Mouse (Mus musculus) olfactory bulb, adult 2 months (tissue): Measurements from ENCODE around the gene Svop.

ENCODE experiments used
- CTCF ChIP-seq: fragments of 200-500 bp; IDR thresholded peaks from 2 replicates; pipeline ENCODE4 v1.5.1; 2012; ENCODE audit warnings: low read depth, mild to moderate bottlenecking, low read length, moderate library complexity; ENCODE audit not compliant: insufficient read depth
- POLR2A ChIP-seq: fragments of 200-500 bp; IDR thresholded peaks from 2 replicates; pipeline ENCODE4 v1.6.1; 2012; ENCODE audit warnings: mild to moderate bottlenecking, low read depth, low read length, moderate library complexity; ENCODE audit not compliant: insufficient read depth

DNA sequence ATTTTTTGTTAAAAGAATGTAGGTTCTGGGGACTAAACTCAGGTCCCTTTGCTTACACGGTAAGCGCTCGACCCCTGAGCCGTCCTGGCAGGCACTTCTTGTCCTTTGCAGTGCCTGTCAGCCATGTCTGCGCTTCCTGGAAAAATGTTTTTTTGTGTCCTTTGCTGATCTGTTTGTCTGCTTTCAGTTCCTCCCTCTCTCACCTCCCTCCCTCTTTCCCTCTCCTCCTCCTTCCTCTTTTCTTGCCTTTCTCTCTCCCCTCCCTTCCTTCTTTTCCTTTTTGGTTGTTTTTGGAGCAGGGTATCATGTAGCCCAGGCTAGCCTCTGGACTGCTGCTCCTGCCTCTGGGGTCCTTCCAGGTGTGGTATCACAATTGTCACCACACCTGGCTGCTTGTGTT is 23.7 kb upstream of the Svop start:
- TF ChIP-seq CTCF (no peak), POLR2A (no peak)
